Mouse (Mus musculus) forebrain, embryonic 11.5 days (tissue): Measurements from ENCODE around the gene Gpm6a. TPM values are rescaled to one million over a fixed set of nuclear protein-coding genes. Genes with fewer than 3 reads are reported as not detected.

Source experiments
- ATAC-seq: fragments of 200-750 bp; cut with Nextera tagmentation; replicated peaks from 2 replicates; pipeline ENCODE4 v1.8.0; 2017; ENCODE audit warnings: moderate TSS enrichment; ENCODE audit not compliant: low FRiP score
- DNase-seq: peaks from one replicate; pipeline ENCODE4 v3.0.0-alpha.2; 2017; ENCODE audit warnings: low spot score
- H3K27ac ChIP-seq: fragments of 300-500 bp; sonication (generic); 2 replicates; pipeline ENCODE4 v1.5.1; 2014; ENCODE audit warnings: low read depth, low read length
- H3K27me3 ChIP-seq: fragments of 300-500 bp; sonication (generic); 2 replicates; pipeline ENCODE4 v1.6.1; 2014; ENCODE audit warnings: mild to moderate bottlenecking, low read length, mixed read lengths; ENCODE audit not compliant: control insufficient read depth, insufficient read depth
- H3K36me3 ChIP-seq: fragments of 300-500 bp; sonication (generic); 2 replicates; pipeline ENCODE4 v1.6.1; 2014; ENCODE audit warnings: mild to moderate bottlenecking, low read length, moderate library complexity, mixed read lengths; ENCODE audit not compliant: control insufficient read depth, insufficient read depth
- H3K4me1 ChIP-seq: fragments of 300-500 bp; sonication (generic); replicated peaks from 2 replicates; pipeline ENCODE4 v1.6.1; 2014; ENCODE audit warnings: low read length, mixed read lengths; ENCODE audit not compliant: control insufficient read depth, insufficient read depth
- H3K4me2 ChIP-seq: fragments of 300-500 bp; sonication (generic); 2 replicates; pipeline ENCODE4 v1.6.1; 2014; ENCODE audit warnings: low read depth, mild to moderate bottlenecking, low read length, moderate library complexity, mixed read lengths; ENCODE audit not compliant: severe bottlenecking
- H3K4me3 ChIP-seq: fragments of 300-500 bp; sonication (generic); 2 replicates; pipeline ENCODE4 v1.5.1; 2014; ENCODE audit warnings: low read depth, low read length
- H3K9ac ChIP-seq: fragments of 300-500 bp; sonication (generic); 2 replicates; pipeline ENCODE4 v1.6.1; 2014; ENCODE audit warnings: low read length
- H3K9me3 ChIP-seq: fragments of 300-500 bp; sonication (generic); 2 replicates; pipeline ENCODE4 v1.6.1; 2016; ENCODE audit warnings: low read length, mixed read lengths; ENCODE audit not compliant: control insufficient read depth
- WGBS: fragments of 180-500 bp; shearing (Covaris S2); extraction: QIAGEN DNeasy Blood & Tissue Kit; methylation state at CpG from one replicate; pipeline ENCODE4 v1.1.7; 2014; 5-methylcytosine and 5-hydroxymethylcytosine counted together
- polyA plus RNA-seq: library from polyadenylated mRNA; unstranded; fragments of >200 nt; fragmentation: Nextera tagmentation; extraction: Ambion mirVana; gene quantifications from 2 replicates; pipeline ENCODE4 v1.2.1, GENCODE M21; 2014

Gpm6a gene
- polyA plus RNA-seq, 1 experiment from 2014 or later = 99.8 TPM

GRCm38 (mm10) chr8:55025851-55026660 is 71.4 kb downstream of the Gpm6a start:
- H3K27me3 ChIP-seq = no peaks in the 10 kb centered on the region
- no peak overlapping the region for H3K9ac ChIP-seq
- H3K4me3 ChIP-seq = no peak overlapping the region
- DNase-seq (no peak), ATAC-seq (peak; percentile 85)
- no peaks in the 10 kb centered on the region for H3K36me3 ChIP-seq
- H3K9me3 ChIP-seq = no peaks in the 10 kb centered on the region
- no peaks in the 10 kb centered on the region for H3K4me1 ChIP-seq
- H3K27ac ChIP-seq = peak overlapping the region; percentile 62
- H3K4me2 ChIP-seq = peak overlapping the region; percentile 19; the same call in 1 of the 2 replicates
- 32% methylated on average over 10 of the region's 10 CpGs for WGBS

GRCm38 (mm10) chr8:55026661-55027000 is 72.0 kb downstream of the Gpm6a start:
- no peaks in the 10 kb centered on the region for H3K36me3 ChIP-seq
- 0 out of 2 replicates have a peak, but pooled peaks have one; percentile 21 for ATAC-seq
- no peaks in the 10 kb centered on the region for H3K27me3 ChIP-seq
- H3K4me1 ChIP-seq = no peaks in the 10 kb centered on the region
- peak overlapping the region; percentile 62 for H3K27ac ChIP-seq
- WGBS = 42% methylated on average over 2 of the region's 2 CpGs
- H3K4me3 ChIP-seq = no peak overlapping the region
- H3K4me2 ChIP-seq = peak overlapping the region; percentile 19; the same call in 1 of the 2 replicates
- no peak overlapping the region for H3K9ac ChIP-seq
- no peak for DNase-seq
- H3K9me3 ChIP-seq = no peaks in the 10 kb centered on the region

GRCm38 (mm10) chr8:55028371-55028770 is 73.7 kb downstream of the Gpm6a start:
- Histone ChIP-seq H3K4me3 (no peak overlapping the region), H3K27me3 (no peaks in the 10 kb centered on the region), H3K27ac (no peak overlapping the region), H3K36me3 (no peaks in the 10 kb centered on the region), H3K4me2 (no peak overlapping the region), H3K9ac (no peak overlapping the region), H3K9me3 (no peaks in the 10 kb centered on the region), H3K4me1 (no peaks in the 10 kb centered on the region)
- 96% methylated on average over 2 of the region's 2 CpGs for WGBS
- DNase-seq (no peak), ATAC-seq (no peak)

GRCm38 (mm10) chr8:55031099-55031498 is 76.5 kb downstream of the Gpm6a start:
- Histone ChIP-seq H3K4me3 (no peak overlapping the region), H3K4me1 (peaks cover 3% of the 10 kb centered on the region; the same call in 1 of the 2 replicates), H3K27me3 (no peaks in the 10 kb centered on the region), H3K36me3 (no peaks in the 10 kb centered on the region), H3K9me3 (no peaks in the 10 kb centered on the region), H3K4me2 (no peak overlapping the region), H3K27ac (no peak overlapping the region), H3K9ac (no peak overlapping the region)
- no peak for ATAC-seq
- DNase-seq = no peak

- no peaks in the 10 kb centered on the region for H3K36me3 ChIP-seq
- H3K4me1 ChIP-seq = peaks cover 3% of the 10 kb centered on the region; the same call in 1 of the 2 replicates
- 3% methylated on average over 1 of the region's 1 CpGs for WGBS
- no peak overlapping the region for H3K4me3 ChIP-seq
- DNase-seq (peak; percentile 63), ATAC-seq (peak; percentile 92)
- H3K9ac ChIP-seq = no peak overlapping the region; the same call in 1 of the 2 replicates
- no peaks in the 10 kb centered on the region for H3K9me3 ChIP-seq
- no peaks in the 10 kb centered on the region for H3K27me3 ChIP-seq
- no peak overlapping the region for H3K4me2 ChIP-seq
- H3K27ac ChIP-seq = peak overlapping the region; percentile 72
Measured at GRCm38 (mm10) chr8:55034309-55034708, 79.7 kb downstream of the Gpm6a start.

GRCm38 (mm10) chr8:55035416-55035815 is 80.8 kb downstream of the Gpm6a start:
- H3K27me3 ChIP-seq = no peaks in the 10 kb centered on the region
- H3K9me3 ChIP-seq = no peaks in the 10 kb centered on the region
- H3K36me3 ChIP-seq = no peaks in the 10 kb centered on the region
- H3K4me1 ChIP-seq = peaks cover 3% of the 10 kb centered on the region; the same call in 1 of the 2 replicates
- 0 out of 2 replicates have a peak overlapping the region, but pooled peaks have one; percentile 25 for H3K27ac ChIP-seq
- DNase-seq = no peak
- H3K9ac ChIP-seq = no peak overlapping the region
- H3K4me2 ChIP-seq = no peak overlapping the region
- no peak for ATAC-seq
- H3K4me3 ChIP-seq = no peak overlapping the region

- H3K4me2 ChIP-seq = no peak overlapping the region
- DNase-seq = no peak
Measured at GRCm38 (mm10) chr8:55042955-55043354, 88.3 kb downstream of the Gpm6a start.

GRCm38 (mm10) chr8:55048396-55048795 is 93.8 kb downstream of the Gpm6a start:
- ATAC-seq (no peak), DNase-seq (no peak)

More at GRCm38 (mm10) chr8:55042955-55043354, 88.3 kb downstream of the Gpm6a start:
- Histone ChIP-seq H3K27ac (no peak overlapping the region), H3K36me3 (no peaks in the 10 kb centered on the region), H3K4me1 (no peaks in the 10 kb centered on the region), H3K9ac (no peak overlapping the region), H3K27me3 (no peaks in the 10 kb centered on the region), H3K9me3 (no peaks in the 10 kb centered on the region), H3K4me3 (no peak overlapping the region)
- ATAC-seq = no peak
- 83% methylated on average over 1 of the region's 1 CpGs for WGBS

GRCm38 (mm10) chr8:55049979-55050378 is 95.3 kb downstream of the Gpm6a start:
- no peak overlapping the region for H3K4me2 ChIP-seq
- H3K4me1 ChIP-seq = no peaks in the 10 kb centered on the region
- no peak overlapping the region for H3K27ac ChIP-seq
- 87% methylated on average over 4 of the region's 4 CpGs for WGBS
- ATAC-seq = no peak
- no peaks in the 10 kb centered on the region for H3K27me3 ChIP-seq
- H3K36me3 ChIP-seq = no peaks in the 10 kb centered on the region; the same call in 1 of the 2 replicates
- DNase-seq = no peak
- no peak overlapping the region for H3K9ac ChIP-seq
- H3K4me3 ChIP-seq = no peak overlapping the region
- H3K9me3 ChIP-seq = no peaks in the 10 kb centered on the region

More at GRCm38 (mm10) chr8:55048396-55048795, 93.8 kb downstream of the Gpm6a start:
- no peaks in the 10 kb centered on the region; the same call in 1 of the 2 replicates for H3K36me3 ChIP-seq
- H3K4me1 ChIP-seq = no peaks in the 10 kb centered on the region
- H3K27ac ChIP-seq = no peak overlapping the region
- H3K9ac ChIP-seq = no peak overlapping the region
- no peaks in the 10 kb centered on the region for H3K9me3 ChIP-seq
- WGBS = 88% methylated on average over 3 of the region's 3 CpGs
- no peak overlapping the region for H3K4me2 ChIP-seq
- H3K4me3 ChIP-seq = no peak overlapping the region
- no peaks in the 10 kb centered on the region for H3K27me3 ChIP-seq
